In genomic region chr1:131025843-131026190, GRCm38 (mm10) we compare ENCODE assay signal across 26 mouse cellular contexts. TPM values are rescaled to one million over a fixed set of nuclear protein-coding genes. Genes with fewer than 3 reads are reported as not detected.
DNase-seq lines count a peak whose midpoint lies in the region; ATAC-seq and TF ChIP-seq lines count a peak whose summit lies in the region.
"Had no signal": no experiment of that assay in that cellular context is flagged by ENCODE, and none has a peak within 500 bp of the region (broad histone marks: within the 10 kb centered on the region; RNA-seq: fewer than 3 reads in every experiment).

No protein-coding gene starts in this region.

- 77% methylated on average over 4 of the region's 4 CpGs for WGBS in forebrain, embryonic 14.5 days
- WGBS in midbrain, postnatal 0 days: 91% methylated on average over 4 of the region's 4 CpGs

- no peaks in the 10 kb centered on the region for H3K27me3 ChIP-seq in forebrain, embryonic 14.5 days (replicated peaks; ENCODE audit: control insufficient read depth, insufficient read depth, low read length)
- no peaks in the 10 kb centered on the region for H3K27me3 ChIP-seq in midbrain, postnatal 0 days (ENCODE audit: insufficient read depth, low read length)
- H3K27me3 ChIP-seq: embryonic facial prominence, embryonic 15.5 days; neural tube, embryonic 15.5 days had no signal

- H3K4me1 ChIP-seq in forebrain, embryonic 14.5 days (ENCODE audit: control insufficient read depth, insufficient read depth, low read length): no peaks in the 10 kb centered on the region
- H3K4me1 ChIP-seq in midbrain, postnatal 0 days (ENCODE audit: insufficient read depth, low read length): no peaks in the 10 kb centered on the region
- H3K4me1 ChIP-seq: heart, embryonic 12.5 days; neural tube, embryonic 15.5 days had no signal

- peak; percentile 63 for ATAC-seq in megakaryocyte, adult 5-6 weeks (ENCODE audit: poor library complexity, severe bottlenecking)
- no peak for ATAC-seq in forebrain, embryonic 14.5 days
- ATAC-seq in midbrain, postnatal 0 days (ENCODE audit: low FRiP score): no peak
- ATAC-seq: intestine, embryonic 16.5 days had no signal

- no peak overlapping the region for H3K4me2 ChIP-seq in forebrain, embryonic 14.5 days (ENCODE audit: low read length)
- no peak overlapping the region for H3K4me2 ChIP-seq in midbrain, postnatal 0 days (ENCODE audit: low read depth, low read length, poor library complexity, severe bottlenecking)
- H3K4me2 ChIP-seq: embryonic facial prominence, embryonic 15.5 days; heart, embryonic 12.5 days; hindbrain, embryonic 14.5 days; kidney, embryonic 15.5 days; midbrain, embryonic 11.5 days; neural tube, embryonic 15.5 days had no signal

- no peak overlapping the region for H3K4me3 ChIP-seq in forebrain, embryonic 14.5 days (ENCODE audit: low read depth, low read length)
- no peak overlapping the region for H3K4me3 ChIP-seq in midbrain, postnatal 0 days (ENCODE audit: low read depth, low read length)
- H3K4me3 ChIP-seq: embryonic facial prominence, embryonic 15.5 days; gastrocnemius, adult 2 months; heart, embryonic 12.5 days; kidney, embryonic 15.5 days; myocyte; neural tube, embryonic 15.5 days had no signal

- DNase-seq in 416B (ENCODE audit: low read depth): peak; percentile 99
- peak; percentile 22 for DNase-seq in T-cell, adult 2 months (ENCODE audit: low spot score)
- DNase-seq in liver: peak; percentile 28
- no peak for DNase-seq in forebrain, embryonic 14.5 days (ENCODE audit: low spot score)
- DNase-seq in adrenal gland, postnatal 25 days: no peak
- DNase-seq in left cerebral cortex, postnatal 14 days (ENCODE audit: low spot score in 2 of 2): no peak
- no peak for DNase-seq in midbrain, postnatal 0 days (ENCODE audit: low spot score)
- DNase-seq: adrenal gland, postnatal 14 days; cerebellum, adult 11-12 months; cerebellum, postnatal 14 days; gastrocnemius, adult 2 months; lung, adult 18-20 months; lung, postnatal 14 days; thymus, adult 18-20 months had no signal

- no peak overlapping the region for H3K9ac ChIP-seq in forebrain, embryonic 14.5 days (ENCODE audit: low read length)
- H3K9ac ChIP-seq in midbrain, postnatal 0 days (replicated peaks; ENCODE audit: low read length, poor library complexity, severe bottlenecking): no peak overlapping the region
- H3K9ac ChIP-seq: embryonic facial prominence, embryonic 15.5 days; heart, embryonic 12.5 days; hindbrain, embryonic 14.5 days; kidney, embryonic 15.5 days; neural tube, embryonic 15.5 days had no signal

- no peaks in the 10 kb centered on the region for H3K9me3 ChIP-seq in forebrain, embryonic 14.5 days (replicated peaks; ENCODE audit: control insufficient read depth, low read length)
- no peaks in the 10 kb centered on the region for H3K9me3 ChIP-seq in midbrain, postnatal 0 days (ENCODE audit: low read length)
- H3K9me3 ChIP-seq: embryonic facial prominence, embryonic 15.5 days; heart, embryonic 12.5 days; kidney, embryonic 15.5 days; neural tube, embryonic 15.5 days had no signal

- TF ChIP-seq CTCF in midbrain, postnatal 0 days (IDR thresholded peaks at IDR 0.05): no peak

- H3K36me3 ChIP-seq in forebrain, embryonic 14.5 days (ENCODE audit: control insufficient read depth, insufficient read depth, low read length): no peaks in the 10 kb centered on the region
- H3K36me3 ChIP-seq in midbrain, postnatal 0 days (ENCODE audit: insufficient read depth, low read length): no peaks in the 10 kb centered on the region
- H3K36me3 ChIP-seq: embryonic facial prominence, embryonic 15.5 days; heart, embryonic 12.5 days; kidney, embryonic 15.5 days; neural tube, embryonic 15.5 days had no signal

- intact Hi-C loops in left cerebral cortex, postnatal 14 days (cut with DNase I): no loop called here

- no peak overlapping the region for H3K27ac ChIP-seq in forebrain, embryonic 14.5 days (ENCODE audit: low read depth, low read length)
- H3K27ac ChIP-seq in midbrain, postnatal 0 days (ENCODE audit: low read depth, low read length): no peak overlapping the region
- H3K27ac ChIP-seq: embryonic facial prominence, embryonic 15.5 days; gastrocnemius, adult 2 months; hindbrain, embryonic 14.5 days; kidney, embryonic 15.5 days; neural tube, embryonic 15.5 days had no signal

RNA-seq across cellular contexts. Expression of gene Il10, which starts 6.2 kb away (rescaled TPM):
- not detected in 2 replicates for total RNA-seq in megakaryocyte, adult 5-6 weeks (2015)
- 0.49 TPM in 1 of 2 replicates, not detected in the other for total RNA-seq in megakaryocyte, adult 5-6 weeks (2017)
- polyA plus RNA-seq in forebrain, embryonic 14.5 days (2014; fragmentation: Nextera tagmentation; extraction: Ambion mirVana): 0.16 TPM in 1 of 2 replicates, not detected in the other
- not detected in 2 replicates for total RNA-seq in adrenal gland, postnatal 25 days (2021)
- not detected for total RNA-seq in left cerebral cortex, postnatal 14 days (2021)
- total RNA-seq in midbrain, postnatal 0 days (2014; rRNA removed): not detected in 2 replicates
- not detected in 2 replicates for polyA plus RNA-seq in midbrain, postnatal 0 days (2015; fragmentation: Nextera tagmentation; extraction: Ambion mirVana)
- total RNA-seq: adrenal gland, postnatal 14 days; gastrocnemius, adult 2 months; heart, postnatal 25 days had no signal
- polyA plus RNA-seq: embryonic facial prominence, embryonic 15.5 days; gonadal fat pad, adult 2 months; heart, embryonic 12.5 days; hindbrain, embryonic 14.5 days; intestine, embryonic 16.5 days; kidney, embryonic 15.5 days; limb, embryonic 11.5 days; midbrain, embryonic 11.5 days; myocyte; neural tube, embryonic 15.5 days had no signal

Comparison
In these comparisons a context has a peak if more than half of its experiments do, and no peak if none do; other contexts are left out.
1. DNase-seq: peak in 416B (single experiment), T-cell, adult 2 months (single experiment) and liver (single experiment); none in forebrain, embryonic 14.5 days (single experiment), adrenal gland, postnatal 25 days (single experiment), left cerebral cortex, postnatal 14 days (0 of 2) and midbrain, postnatal 0 days (single experiment).